Mouse (Mus musculus) spleen, postnatal 36 days (tissue): ENCODE data around the gene Stat5b.

Experiments
- DNase-seq, 2 experiments: peaks; one replicate each; pipeline ENCODE4 v3.0.0; 2022; ENCODE audit warnings: low spot score in 2 of 2, mixed read lengths in 1 of 2

The Stat5b gene

GRCm38 (mm10) chr11:100840866-100841265, 9.7 kb downstream of the Stat5b start:
- peak in 1 of 2 experiments; percentile 53 for DNase-seq

GRCm38 (mm10) chr11:100839523-100839922, 11.0 kb downstream of the Stat5b start:
- DNase-seq, result no peak

- no peak for DNase-seq
Observed at GRCm38 (mm10) chr11:100838894-100839293, 11.6 kb downstream of the Stat5b start.

GRCm38 (mm10) chr11:100836923-100837702, 13.4 kb downstream of the Stat5b start:
- no peak for DNase-seq

GRCm38 (mm10) chr11:100833466-100833865, 17.1 kb downstream of the Stat5b start:
- DNase-seq, result no peak

GRCm38 (mm10) chr11:100831396-100831795, 19.1 kb downstream of the Stat5b start:
- DNase-seq, result no peak

GRCm38 (mm10) chr11:100829691-100830090, 20.8 kb downstream of the Stat5b start:
- DNase-seq, result no peak

GRCm38 (mm10) chr11:100828676-100829151, 21.8 kb downstream of the Stat5b start:
- no peak for DNase-seq

- DNase-seq, result peak; percentile 71 to 80
Observed at GRCm38 (mm10) chr11:100826161-100826866, 24.2 kb downstream of the Stat5b start.

- no peak for DNase-seq
Observed at GRCm38 (mm10) chr11:100825451-100825850, 25.1 kb downstream of the Stat5b start.

- DNase-seq, result no peak
Observed at GRCm38 (mm10) chr11:100824496-100824895, 26.0 kb downstream of the Stat5b start.

- DNase-seq, result peak; percentile 61 to 63
Observed at GRCm38 (mm10) chr11:100823543-100824313, 26.8 kb downstream of the Stat5b start.

- peak; percentile 80 to 84 for DNase-seq
Observed at GRCm38 (mm10) chr11:100822365-100822764, 28.2 kb downstream of the Stat5b start.

GRCm38 (mm10) chr11:100821605-100822220, 28.8 kb downstream of the Stat5b start:
- DNase-seq, result no peak

- DNase-seq, result no peak
Observed at GRCm38 (mm10) chr11:100820047-100820446, 30.5 kb downstream of the Stat5b start.

GRCm38 (mm10) chr11:100819626-100820025, 30.9 kb downstream of the Stat5b start:
- DNase-seq, result no peak

- no peak for DNase-seq
Observed at GRCm38 (mm10) chr11:100819048-100819447, 31.5 kb downstream of the Stat5b start.

- DNase-seq, result no peak
Observed at GRCm38 (mm10) chr11:100818359-100819012, 32.0 kb downstream of the Stat5b start.

- DNase-seq, result no peak
Observed at GRCm38 (mm10) chr11:100817311-100817710, 33.2 kb downstream of the Stat5b start.

GRCm38 (mm10) chr11:100816801-100817200, 33.7 kb downstream of the Stat5b start:
- no peak for DNase-seq

- no peak for DNase-seq
Observed at GRCm38 (mm10) chr11:100816342-100816741, 34.2 kb downstream of the Stat5b start.
